Mouse (Mus musculus): ENCODE results near the gene Agrp.

Agrp gene

GRCm38 (mm10) chr8:105636963-105637510 is at the start of gene Agrp:
TSS of gene Agrp (minus strand) at chr8:105637393.
- DNase-seq (ENCODE audit: low read depth) = no peak

- no peak for DNase-seq (ENCODE audit: low read depth)
These were observed 49.4 kb upstream of the Agrp start for GRCm38 (mm10) chr8:105686551-105686950.

- DNase-seq (ENCODE audit: low read depth) = no peak
These were observed 48.7 kb upstream of the Agrp start, which contains the start of gene Carmil2 for GRCm38 (mm10) chr8:105685796-105686308. TSS of gene Carmil2 (plus strand) at chr8:105686274.

GRCm38 (mm10) chr8:105685325-105685724 is 48.1 kb upstream of the Agrp start:
- DNase-seq (ENCODE audit: low read depth) = no peak

GRCm38 (mm10) chr8:105677891-105678290 is 40.7 kb upstream of the Agrp start:
- no peak for DNase-seq (ENCODE audit: low read depth)

GRCm38 (mm10) chr8:105661167-105661566 is 24.0 kb upstream of the Agrp start:
- DNase-seq (ENCODE audit: low read depth) = peak; percentile 15

- no peak for DNase-seq (ENCODE audit: low read depth)
These were observed 20.4 kb upstream of the Agrp start for GRCm38 (mm10) chr8:105657641-105658040.

GRCm38 (mm10) chr8:105648929-105649328 is 11.7 kb upstream of the Agrp start:
- no peak for DNase-seq (ENCODE audit: low read depth)

GRCm38 (mm10) chr8:105645205-105645604 is 8.0 kb upstream of the Agrp start:
- no peak for DNase-seq (ENCODE audit: low read depth)

- DNase-seq (ENCODE audit: low read depth) = no peak
These were observed 3.3 kb upstream of the Agrp start for GRCm38 (mm10) chr8:105640511-105640910.

GRCm38 (mm10) chr8:105639835-105640234 is 2.6 kb upstream of the Agrp start:
- DNase-seq (ENCODE audit: low read depth) = no peak

- DNase-seq (ENCODE audit: low read depth) = no peak
These were observed 1.3 kb upstream of the Agrp start for GRCm38 (mm10) chr8:105638510-105638909.

- DNase-seq (ENCODE audit: low read depth) = no peak
These were observed 428 bp upstream of the Agrp start for GRCm38 (mm10) chr8:105637601-105638041.

- peak; percentile 44 for DNase-seq (ENCODE audit: low read depth)
These were observed 903 bp downstream of the Agrp start, which contains the start of gene Ctcf for GRCm38 (mm10) chr8:105636018-105636962. TSS of gene Ctcf (plus strand) at chr8:105636568.

GRCm38 (mm10) chr8:105635481-105635880 is 1.7 kb downstream of the Agrp start:
- no peak for DNase-seq (ENCODE audit: low read depth)

GRCm38 (mm10) chr8:105634771-105635458 is 2.3 kb downstream of the Agrp start:
- DNase-seq (ENCODE audit: low read depth) = no peak

GRCm38 (mm10) chr8:105629337-105629736 is 7.9 kb downstream of the Agrp start:
- no peak for DNase-seq (ENCODE audit: low read depth)

GRCm38 (mm10) chr8:105626086-105626485 is 11.1 kb downstream of the Agrp start:
- DNase-seq (ENCODE audit: low read depth) = no peak

- DNase-seq (ENCODE audit: low read depth) = no peak
These were observed 12.4 kb downstream of the Agrp start for GRCm38 (mm10) chr8:105624831-105625230.

GRCm38 (mm10) chr8:105624401-105624800 is 12.8 kb downstream of the Agrp start:
- DNase-seq (ENCODE audit: low read depth) = no peak

- DNase-seq (ENCODE audit: low read depth) = no peak
These were observed 13.4 kb downstream of the Agrp start for GRCm38 (mm10) chr8:105623679-105624245.

- DNase-seq (ENCODE audit: low read depth) = no peak
These were observed 14.1 kb downstream of the Agrp start for GRCm38 (mm10) chr8:105623118-105623517.
